Mouse (Mus musculus) embryo, embryonic 10.5 days (tissue): ENCODE data around the gene Edil3.

Experiments
- DNase-seq: peaks from one replicate; pipeline ENCODE4 v3.0.0-alpha.2; 2015; ENCODE audit warnings: low spot score

The Edil3 gene

GRCm38 (mm10) chr13:88821440-88822331, at the start of gene Edil3:
Gene Edil3 (plus strand): TSS chr13:88821472.
- peak; percentile 77 for DNase-seq

GRCm38 (mm10) chr13:88799186-88799585, 22.1 kb upstream of the Edil3 start:
- no peak for DNase-seq

GRCm38 (mm10) chr13:88801006-88801405, 20.3 kb upstream of the Edil3 start:
- no peak for DNase-seq

- no peak for DNase-seq
Measured at GRCm38 (mm10) chr13:88805838-88806237, 15.4 kb upstream of the Edil3 start.

- DNase-seq, result no peak
Measured at GRCm38 (mm10) chr13:88806269-88806668, 15.0 kb upstream of the Edil3 start.

- DNase-seq, result no peak
Measured at GRCm38 (mm10) chr13:88810097-88810496, 11.2 kb upstream of the Edil3 start.

GRCm38 (mm10) chr13:88820686-88821308, 475 bp upstream of the Edil3 start:
- peak; percentile 45 for DNase-seq

- DNase-seq, result peak; percentile 46
Measured at GRCm38 (mm10) chr13:88822332-88822895, 1.1 kb downstream of the Edil3 start.

- peak; percentile 44 for DNase-seq
Measured at GRCm38 (mm10) chr13:88822976-88823521, 1.8 kb downstream of the Edil3 start.

- peak; percentile 80 for DNase-seq
Measured at GRCm38 (mm10) chr13:88823522-88824419, 2.5 kb downstream of the Edil3 start.

GRCm38 (mm10) chr13:88824441-88824840, 3.2 kb downstream of the Edil3 start:
- no peak for DNase-seq

- DNase-seq, result peak; percentile 15
Measured at GRCm38 (mm10) chr13:88828362-88828761, 7.1 kb downstream of the Edil3 start.

- DNase-seq, result no peak
Measured at GRCm38 (mm10) chr13:88833732-88834131, 12.5 kb downstream of the Edil3 start.

- no peak for DNase-seq
Measured at GRCm38 (mm10) chr13:88849739-88850138, 28.5 kb downstream of the Edil3 start.

- no peak for DNase-seq
Measured at GRCm38 (mm10) chr13:88879960-88880359, 58.7 kb downstream of the Edil3 start.

GRCm38 (mm10) chr13:88890728-88891127, 69.5 kb downstream of the Edil3 start:
- peak; percentile 41 for DNase-seq

GRCm38 (mm10) chr13:88900046-88900445, 78.8 kb downstream of the Edil3 start:
- DNase-seq, result no peak

GRCm38 (mm10) chr13:88907405-88907804, 86.1 kb downstream of the Edil3 start:
- DNase-seq, result no peak

- no peak for DNase-seq
Measured at GRCm38 (mm10) chr13:88908187-88908586, 86.9 kb downstream of the Edil3 start.

- no peak for DNase-seq
Measured at GRCm38 (mm10) chr13:88916503-88916902, 95.2 kb downstream of the Edil3 start.

- DNase-seq, result no peak
Measured at GRCm38 (mm10) chr13:88929626-88930025, 108.4 kb downstream of the Edil3 start.

GRCm38 (mm10) chr13:88938564-88938963, 117.3 kb downstream of the Edil3 start:
- DNase-seq, result no peak
